Mouse (Mus musculus): ENCODE data around the gene P3h3. TPM values are rescaled to one million over a fixed set of nuclear protein-coding genes. Genes with fewer than 3 reads are reported as not detected.

The P3h3 gene
- polyA plus RNA-seq, 1 experiment from 2014 or later = 14.7 TPM

- 0 out of 2 replicates have a peak, but pooled peaks cover 4% of the 10 kb centered on the region for H3K36me3 ChIP-seq (ENCODE audit: insufficient read depth, low read length)
- TF ChIP-seq CTCF (IDR thresholded peaks at IDR 0.05; ENCODE audit: low read depth) = no peak
- no peak overlapping the region for H3K27ac ChIP-seq
- no peaks in the 10 kb centered on the region; the same call in 1 of the 2 replicates for H3K4me1 ChIP-seq (replicated peaks; ENCODE audit: insufficient read depth, low read length)
- 14% methylated on average over 14 of the region's 14 CpGs for WGBS
- peak overlapping the region; percentile 86 for H3K4me2 ChIP-seq (ENCODE audit: low read length)
- H3K4me3 ChIP-seq (replicated peaks; ENCODE audit: low read depth, low read length) = peak overlapping the region; percentile 61
- ATAC-seq (replicated peaks; ENCODE audit: low FRiP score, low read depth) (peak; percentile 22; the same call in 1 of the 2 replicates), DNase-seq (ENCODE audit: low spot score) (peak; percentile 52)
- no peaks in the 10 kb centered on the region for H3K27me3 ChIP-seq (ENCODE audit: insufficient read depth, low read length)
- H3K9me3 ChIP-seq (replicated peaks; ENCODE audit: low read length) = no peaks in the 10 kb centered on the region
- 0 out of 2 replicates have a peak overlapping the region, but pooled peaks have one; percentile 83 for H3K9ac ChIP-seq (ENCODE audit: low read depth, low read length)
Observed at GRCm38 (mm10) chr6:124856321-124856720, 1.2 kb downstream of the P3h3 start.

- no peaks in the 10 kb centered on the region for H3K9me3 ChIP-seq (replicated peaks; ENCODE audit: low read length)
- 0 out of 2 replicates have a peak, but pooled peaks cover 4% of the 10 kb centered on the region for H3K36me3 ChIP-seq (ENCODE audit: insufficient read depth, low read length)
- H3K4me2 ChIP-seq (ENCODE audit: low read length) = no peak overlapping the region
- no peak overlapping the region for H3K4me3 ChIP-seq (replicated peaks; ENCODE audit: low read depth, low read length)
- no peaks in the 10 kb centered on the region; the same call in 1 of the 2 replicates for H3K4me1 ChIP-seq (replicated peaks; ENCODE audit: insufficient read depth, low read length)
- DNase-seq (ENCODE audit: low spot score) (no peak), ATAC-seq (replicated peaks; ENCODE audit: low FRiP score, low read depth) (no peak)
- 69% methylated on average over 12 of the region's 12 CpGs for WGBS
- no peak overlapping the region for H3K9ac ChIP-seq (ENCODE audit: low read depth, low read length)
- no peak for TF ChIP-seq CTCF (IDR thresholded peaks at IDR 0.05; ENCODE audit: low read depth)
- no peaks in the 10 kb centered on the region for H3K27me3 ChIP-seq (ENCODE audit: insufficient read depth, low read length)
- H3K27ac ChIP-seq = no peak overlapping the region
Observed at GRCm38 (mm10) chr6:124854647-124855046, 2.9 kb downstream of the P3h3 start.

- DNase-seq (ENCODE audit: low spot score) (no peak), ATAC-seq (replicated peaks; ENCODE audit: low FRiP score, low read depth) (no peak)
- TF ChIP-seq CTCF (IDR thresholded peaks at IDR 0.05; ENCODE audit: low read depth) = no peak
- no peaks in the 10 kb centered on the region for H3K27me3 ChIP-seq (ENCODE audit: insufficient read depth, low read length)
- no peak overlapping the region for H3K9ac ChIP-seq (ENCODE audit: low read depth, low read length)
- no peak overlapping the region for H3K4me2 ChIP-seq (ENCODE audit: low read length)
- H3K4me1 ChIP-seq (replicated peaks; ENCODE audit: insufficient read depth, low read length) = no peaks in the 10 kb centered on the region
- no peaks in the 10 kb centered on the region for H3K9me3 ChIP-seq (replicated peaks; ENCODE audit: low read length)
- 0 out of 2 replicates have a peak, but pooled peaks cover 4% of the 10 kb centered on the region for H3K36me3 ChIP-seq (ENCODE audit: insufficient read depth, low read length)
- H3K27ac ChIP-seq = no peak overlapping the region
- no peak overlapping the region for H3K4me3 ChIP-seq (replicated peaks; ENCODE audit: low read depth, low read length)
- WGBS = 61% methylated on average over 8 of the region's 8 CpGs
Observed at GRCm38 (mm10) chr6:124850535-124850934, 7.0 kb downstream of the P3h3 start.

- Histone ChIP-seq H3K36me3 (ENCODE audit: insufficient read depth, low read length) (no peaks in the 10 kb centered on the region), H3K27me3 (ENCODE audit: insufficient read depth, low read length) (no peaks in the 10 kb centered on the region), H3K9ac (ENCODE audit: low read depth, low read length) (no peak overlapping the region), H3K4me2 (ENCODE audit: low read length) (no peak overlapping the region), H3K4me1 (replicated peaks; ENCODE audit: insufficient read depth, low read length) (no peaks in the 10 kb centered on the region), H3K27ac (no peak overlapping the region), H3K4me3 (replicated peaks; ENCODE audit: low read depth, low read length) (no peak overlapping the region), H3K9me3 (replicated peaks; ENCODE audit: low read length) (no peaks in the 10 kb centered on the region)
- 11% methylated on average over 9 of the region's 9 CpGs for WGBS
- peak; percentile 68 for ATAC-seq (replicated peaks; ENCODE audit: low FRiP score, low read depth)
- peak; percentile 97 for TF ChIP-seq CTCF (IDR thresholded peaks at IDR 0.05; ENCODE audit: low read depth)
- peak; percentile 92 for DNase-seq (ENCODE audit: low spot score)
Observed at GRCm38 (mm10) chr6:124847305-124847704, 10.2 kb downstream of the P3h3 start.

- Histone ChIP-seq H3K27ac (no peak within 1 kb of the TSS), H3K4me3 (replicated peaks; ENCODE audit: low read depth, low read length) (no peak within 1 kb of the TSS), H3K4me2 (ENCODE audit: low read length) (no peak within 1 kb of the TSS), H3K27me3 (ENCODE audit: insufficient read depth, low read length) (no peaks in the 10 kb centered on the region), H3K36me3 (ENCODE audit: insufficient read depth, low read length) (no peaks in the 10 kb centered on the region), H3K4me1 (replicated peaks; ENCODE audit: insufficient read depth, low read length) (0 out of 2 replicates have a peak, but pooled peaks cover 4% of the 10 kb centered on the region), H3K9ac (ENCODE audit: low read depth, low read length) (peak within 1 kb of the TSS; percentile 41; the same call in 1 of the 2 replicates), H3K9me3 (replicated peaks; ENCODE audit: low read length) (no peaks in the 10 kb centered on the region)
- DNase-seq (ENCODE audit: low spot score) (no peak), ATAC-seq (replicated peaks; ENCODE audit: low FRiP score, low read depth) (no peak)
- TF ChIP-seq CTCF (IDR thresholded peaks at IDR 0.05; ENCODE audit: low read depth) = no peak
- WGBS = 30% methylated on average over 15 of the region's 15 CpGs
Observed at GRCm38 (mm10) chr6:124840241-124841167, 17.0 kb downstream of the P3h3 start, which contains the start of gene Gnb3. Gene Gnb3 (minus strand): TSS chr6:124840275.

- 0 out of 2 replicates have a peak, but pooled peaks cover 5% of the 10 kb centered on the region for H3K4me1 ChIP-seq (replicated peaks; ENCODE audit: insufficient read depth, low read length)
- peak; percentile 19 for DNase-seq (ENCODE audit: low spot score)
- no peak overlapping the region for H3K4me3 ChIP-seq (replicated peaks; ENCODE audit: low read depth, low read length)
- 11% methylated on average over 8 of the region's 8 CpGs for WGBS
- ATAC-seq (replicated peaks; ENCODE audit: low FRiP score, low read depth) = 0 out of 2 replicates have a peak, but pooled peaks have one; percentile 19
- H3K27ac ChIP-seq = no peak overlapping the region
- H3K9ac ChIP-seq (ENCODE audit: low read depth, low read length) = peak overlapping the region; percentile 41; the same call in 1 of the 2 replicates
- H3K9me3 ChIP-seq (replicated peaks; ENCODE audit: low read length) = no peaks in the 10 kb centered on the region
- TF ChIP-seq CTCF (IDR thresholded peaks at IDR 0.05; ENCODE audit: low read depth) = no peak
- no peaks in the 10 kb centered on the region for H3K27me3 ChIP-seq (ENCODE audit: insufficient read depth, low read length)
- H3K4me2 ChIP-seq (ENCODE audit: low read length) = no peak overlapping the region
- no peaks in the 10 kb centered on the region for H3K36me3 ChIP-seq (ENCODE audit: insufficient read depth, low read length)
Observed at GRCm38 (mm10) chr6:124839805-124840204, 17.7 kb downstream of the P3h3 start.
